Mouse (Mus musculus) heart, embryonic 14.5 days (tissue): ENCODE data around the gene Rbpj. TPM values are rescaled to one million over a fixed set of nuclear protein-coding genes. Genes with fewer than 3 reads are reported as not detected.
A peak's percentile ranks its signal among the peaks of the same experiment; 100 is the strongest.

ENCODE experiments used
- ATAC-seq: fragments of 200-750 bp; cut with Nextera tagmentation; 2 replicates; pipeline ENCODE4 v1.8.0; 2017; ENCODE audit warnings: low read depth, moderate TSS enrichment; ENCODE audit not compliant: insufficient number of reproducible peaks, insufficient read depth, low FRiP score
- H3K27ac ChIP-seq, 2 experiments: fragments of 200-500 bp in 1 of 2; fragments of 300-500 bp in 1 of 2; sonication (generic) in 1 of 2; replicated peaks in 1 of 2; 2 replicates each; pipeline ENCODE4 v1.5.1; 2012 to 2014; ENCODE audit warnings: low read depth in 2 of 2, low read length in 2 of 2, control low read depth in 1 of 2, mild to moderate bottlenecking in 1 of 2, mixed read lengths in 1 of 2; ENCODE audit not compliant: control insufficient read depth in 1 of 2, insufficient read depth in 1 of 2
- H3K27me3 ChIP-seq: fragments of 300-500 bp; sonication (generic); 2 replicates; pipeline ENCODE4 v1.6.1; 2014; ENCODE audit warnings: mild to moderate bottlenecking, low read length, control low read depth; ENCODE audit not compliant: control insufficient read depth, insufficient read depth
- H3K36me3 ChIP-seq: fragments of 300-500 bp; sonication (generic); 2 replicates; pipeline ENCODE4 v1.6.1; 2014; ENCODE audit warnings: mild to moderate bottlenecking, control low read depth, low read length, mixed read lengths; ENCODE audit not compliant: control insufficient read depth, insufficient read depth
- H3K4me1 ChIP-seq, 2 experiments: fragments of 200-500 bp in 1 of 2; fragments of 300-500 bp in 1 of 2; sonication (generic) in 1 of 2; 2 replicates each; pipeline ENCODE4 v1.6.1; 2012 to 2014; ENCODE audit warnings: low read length in 2 of 2, control low read depth in 1 of 2, mixed read lengths in 1 of 2; ENCODE audit not compliant: control insufficient read depth in 2 of 2, insufficient read depth in 2 of 2
- H3K4me2 ChIP-seq: fragments of 300-500 bp; sonication (generic); 2 replicates; pipeline ENCODE4 v1.6.1; 2014; ENCODE audit warnings: mild to moderate bottlenecking, low read length
- H3K4me3 ChIP-seq, 2 experiments: fragments of 200-500 bp in 1 of 2; fragments of 300-500 bp in 1 of 2; sonication (generic) in 1 of 2; 2 replicates each; pipeline ENCODE4 v1.5.1; 2012 to 2014; ENCODE audit warnings: low read length in 2 of 2, mild to moderate bottlenecking in 2 of 2, control low read depth in 1 of 2, low read depth in 1 of 2, moderate library complexity in 1 of 2; ENCODE audit not compliant: control insufficient read depth in 1 of 2, insufficient read depth in 1 of 2
- H3K9ac ChIP-seq: fragments of 300-500 bp; sonication (generic); 2 replicates; pipeline ENCODE4 v1.6.1; 2014; ENCODE audit warnings: mild to moderate bottlenecking, low read length
- H3K9me3 ChIP-seq: fragments of 300-500 bp; sonication (generic); 2 replicates; pipeline ENCODE4 v1.6.1; 2016; ENCODE audit warnings: low read length, control low read depth; ENCODE audit not compliant: control insufficient read depth
- WGBS: fragments of 180-500 bp; shearing (Covaris S2); extraction: QIAGEN DNeasy Blood & Tissue Kit; methylation state at CpG from one replicate; pipeline ENCODE4 v1.1.7; 2014; 5-methylcytosine and 5-hydroxymethylcytosine counted together
- polyA plus RNA-seq: library from polyadenylated mRNA; unstranded; fragments of >200 nt; fragmentation: Nextera tagmentation; extraction: Ambion mirVana; gene quantifications from 2 replicates; pipeline ENCODE4 v1.2.1, GENCODE M21; 2014

Gene Rbpj
- polyA plus RNA-seq, 1 experiment from 2014 or later, result 24.1 TPM

DNA sequence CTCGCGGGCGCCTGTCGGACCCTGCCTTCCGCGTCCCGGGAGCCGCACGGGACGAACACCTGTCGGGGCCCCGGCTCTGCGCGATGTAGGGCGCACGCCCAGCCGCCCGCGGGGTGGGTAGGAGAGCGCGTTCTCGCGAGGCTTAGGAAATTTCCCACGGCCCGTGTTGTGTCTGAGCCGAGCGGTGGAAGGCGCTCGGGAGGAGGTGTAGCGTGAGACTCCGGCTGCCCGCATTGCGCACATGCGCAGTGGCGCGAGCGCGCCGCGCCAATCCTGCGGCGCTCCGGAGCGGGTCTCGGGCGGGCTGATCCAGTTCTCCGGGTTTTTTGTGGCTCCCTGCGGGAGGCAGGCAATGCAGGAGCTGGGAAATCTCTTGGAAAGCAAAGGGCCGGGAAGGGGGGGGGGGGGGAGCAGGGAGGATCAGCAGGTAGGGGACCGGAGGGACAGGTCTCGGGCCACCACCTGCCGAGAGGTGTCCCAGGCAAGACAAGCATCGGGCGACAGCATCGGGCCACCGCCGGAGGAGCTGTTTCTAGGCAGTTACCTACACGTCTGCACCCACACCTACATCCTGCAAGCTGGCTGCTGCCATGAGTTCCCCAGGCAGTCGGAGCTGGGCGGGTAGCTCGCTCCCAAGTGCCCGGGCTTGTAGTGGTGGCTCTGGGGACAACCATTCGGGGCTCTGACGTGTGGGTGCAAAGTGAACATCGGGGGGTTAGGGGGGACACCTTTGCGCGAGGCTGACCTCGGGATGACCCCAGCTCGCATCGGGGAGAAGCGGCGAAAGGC, 123.4 kb downstream of the Rbpj start:
- Histone ChIP-seq H3K36me3 (no peaks in the 10 kb centered on the region), H3K4me3 (peak overlapping the region; percentile 95 to 98), H3K4me1 (peaks cover 5 to 17% of the 10 kb centered on the region in 2 experiments), H3K9ac (peak overlapping the region; percentile 98), H3K9me3 (no peaks in the 10 kb centered on the region), H3K27me3 (no peaks in the 10 kb centered on the region), H3K27ac (peak overlapping the region; percentile 88 to 100), H3K4me2 (peak overlapping the region; percentile 98)
- WGBS, result under 1% methylated on average over 71 of the region's 72 CpGs
- ATAC-seq, result peak; percentile 82

DNA sequence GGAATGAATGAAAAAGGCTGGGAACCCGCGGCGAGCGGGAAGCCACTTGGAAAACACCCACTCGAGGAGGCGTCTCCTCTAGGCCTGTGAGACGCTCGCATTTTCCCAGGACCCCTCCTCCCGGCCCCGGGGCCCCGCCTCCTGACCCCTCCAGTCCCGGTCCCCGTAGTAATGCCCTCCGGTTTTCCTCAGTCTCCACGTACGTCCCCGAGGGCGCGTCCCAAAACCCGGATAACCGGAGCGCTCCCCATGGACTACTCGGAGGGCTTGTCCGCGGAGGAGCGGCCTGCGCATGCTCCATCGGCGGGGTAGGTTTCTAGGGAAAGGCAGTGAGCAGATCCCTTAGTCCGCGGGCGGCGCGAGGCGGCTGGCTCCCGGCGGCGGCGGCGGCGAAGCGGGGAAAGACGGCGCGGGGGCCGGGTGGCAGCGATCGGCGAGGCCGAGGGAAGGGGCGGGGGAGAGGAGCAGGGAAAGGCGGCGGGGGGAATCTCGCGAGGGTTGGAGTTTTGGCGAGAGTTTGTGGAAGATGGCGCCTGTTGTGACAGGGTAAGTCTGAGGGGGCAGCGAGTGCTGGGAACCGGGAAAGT, 124.3 kb downstream of the Rbpj start:
- peak; percentile 93 for ATAC-seq
- H3K27me3 ChIP-seq, result no peaks in the 10 kb centered on the region
- no peaks in the 10 kb centered on the region for H3K36me3 ChIP-seq
- peak overlapping the region; percentile 100 for H3K27ac ChIP-seq
- H3K4me2 ChIP-seq, result peak overlapping the region; percentile 98
- peak overlapping the region; percentile 98 for H3K9ac ChIP-seq
- under 1% methylated on average over 57 of the region's 59 CpGs for WGBS
- no peaks in the 10 kb centered on the region for H3K9me3 ChIP-seq
- peak overlapping the region; percentile 95 to 98 for H3K4me3 ChIP-seq
- H3K4me1 ChIP-seq, result peaks cover 5 to 19% of the 10 kb centered on the region in 2 experiments

DNA sequence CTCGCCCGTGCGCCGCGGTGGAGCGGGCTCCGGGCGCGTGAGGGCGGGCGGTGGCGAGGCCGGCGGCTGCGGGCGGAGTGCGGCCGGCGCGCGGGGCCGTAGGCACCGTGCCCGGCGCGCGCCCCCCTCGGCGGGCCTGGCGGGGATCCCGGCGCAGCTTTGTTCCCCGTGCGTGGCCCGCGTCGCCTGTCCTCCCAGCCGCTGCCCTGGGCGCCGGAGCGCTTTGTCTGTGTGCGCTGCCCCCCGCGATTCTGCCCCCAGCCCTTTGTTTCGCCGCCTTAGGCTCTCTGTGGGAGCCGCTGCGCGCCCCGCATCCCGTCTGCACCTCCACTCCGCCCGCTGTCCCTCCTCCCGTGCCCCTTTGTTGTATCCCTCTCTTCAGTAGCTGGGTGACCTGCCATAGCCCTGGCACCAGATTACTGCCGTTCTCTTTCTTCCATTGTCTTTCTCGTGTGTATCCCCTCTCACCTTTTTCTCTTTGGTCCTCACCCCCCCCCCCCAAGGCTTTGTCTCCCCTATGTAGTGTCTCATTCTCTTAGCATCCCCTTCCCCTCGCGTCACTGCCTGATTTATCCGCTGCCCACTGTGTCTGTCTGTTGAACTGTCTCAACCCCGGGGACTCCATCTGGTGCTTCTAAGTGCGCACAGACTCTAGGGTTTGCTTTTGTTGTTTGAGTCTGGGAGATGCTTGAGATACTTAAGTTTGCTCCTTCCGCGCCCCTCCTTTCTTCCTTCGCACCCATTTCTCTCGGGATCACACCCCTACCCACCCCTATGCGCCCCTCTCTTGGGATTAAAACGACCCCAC, 125.1 kb downstream of the Rbpj start:
- under 1% methylated on average over 23 of the region's 67 CpGs for WGBS

DNA sequence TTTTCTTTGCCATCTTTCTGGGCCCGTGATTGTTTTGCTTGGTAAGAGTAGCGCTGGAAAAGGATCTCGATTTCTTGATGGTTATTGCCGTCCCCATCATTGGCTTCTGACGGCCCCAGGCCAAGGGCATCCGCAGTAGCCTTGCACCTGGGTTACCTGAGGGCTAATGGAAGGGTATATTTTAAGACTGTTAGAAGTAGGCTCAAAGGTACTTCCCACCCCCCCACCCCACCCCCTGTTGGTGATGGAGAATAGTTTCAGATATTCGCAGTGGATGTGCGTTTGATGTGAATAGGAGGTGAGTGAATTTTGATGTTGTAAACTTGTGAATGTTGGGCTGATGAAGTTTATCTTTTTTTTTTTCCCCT, 125.7 kb downstream of the Rbpj start:
- Histone ChIP-seq H3K9ac (peak overlapping the region; percentile 98), H3K4me1 (peaks cover 5 to 19% of the 10 kb centered on the region in 2 experiments), H3K4me2 (peak overlapping the region; percentile 98), H3K4me3 (peak overlapping the region; percentile 95 to 98), H3K36me3 (no peaks in the 10 kb centered on the region), H3K9me3 (no peaks in the 10 kb centered on the region), H3K27ac (no peak overlapping the region; a peak in 1 of 4 replicates), H3K27me3 (no peaks in the 10 kb centered on the region)
- WGBS, result 3% methylated on average over 8 of the region's 8 CpGs
- ATAC-seq, result no peak

More for the DNA sequence above, 125.1 kb downstream of the Rbpj start:
- peak overlapping the region; percentile 95 to 98 for H3K4me3 ChIP-seq
- H3K9ac ChIP-seq, result peak overlapping the region; percentile 98
- no peaks in the 10 kb centered on the region for H3K9me3 ChIP-seq
- ATAC-seq, result no peak
- H3K4me1 ChIP-seq, result peaks cover 5 to 19% of the 10 kb centered on the region in 2 experiments
- H3K36me3 ChIP-seq, result no peaks in the 10 kb centered on the region
- H3K27me3 ChIP-seq, result no peaks in the 10 kb centered on the region
- peak overlapping the region; percentile 98 for H3K4me2 ChIP-seq
- H3K27ac ChIP-seq, result peak overlapping the region; percentile 100

DNA sequence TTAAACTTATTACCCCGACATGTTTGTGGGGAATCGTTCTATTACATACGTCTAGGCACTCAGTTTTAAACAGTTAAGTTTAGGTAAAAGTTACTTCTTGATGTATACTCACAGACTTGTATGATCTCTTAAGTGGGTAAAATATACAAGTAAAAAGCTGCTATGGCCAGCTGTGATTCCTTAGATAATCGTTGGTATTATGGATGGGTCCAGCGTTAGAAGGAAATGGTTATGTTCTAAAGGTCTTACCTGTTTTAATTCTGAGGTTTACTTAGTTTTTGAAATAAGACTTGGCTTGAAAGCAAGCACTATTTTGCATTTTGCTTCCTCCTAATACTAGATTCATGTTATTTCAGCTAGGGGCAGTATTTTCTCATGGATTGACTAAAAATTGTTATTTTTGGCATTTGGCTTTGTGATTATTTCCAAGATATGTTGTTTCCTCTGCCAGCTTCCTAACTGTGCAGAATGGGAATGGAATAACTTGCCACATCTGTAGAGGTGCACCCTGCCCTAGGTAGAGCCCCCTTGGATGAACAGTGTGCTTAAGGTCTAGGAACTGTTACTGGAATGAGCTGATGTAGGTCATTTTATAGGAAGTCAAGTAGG, 127.2 kb downstream of the Rbpj start:
- no peak for ATAC-seq
- Histone ChIP-seq H3K9ac (no peak overlapping the region), H3K4me2 (no peak overlapping the region), H3K9me3 (no peaks in the 10 kb centered on the region), H3K27me3 (no peaks in the 10 kb centered on the region), H3K4me1 (peaks cover 5 to 19% of the 10 kb centered on the region in 2 experiments), H3K36me3 (no peaks in the 10 kb centered on the region), H3K27ac (no peak overlapping the region), H3K4me3 (no peak overlapping the region)
- 81% methylated on average over 5 of the region's 5 CpGs for whole genome bisulfite sequencing

DNA sequence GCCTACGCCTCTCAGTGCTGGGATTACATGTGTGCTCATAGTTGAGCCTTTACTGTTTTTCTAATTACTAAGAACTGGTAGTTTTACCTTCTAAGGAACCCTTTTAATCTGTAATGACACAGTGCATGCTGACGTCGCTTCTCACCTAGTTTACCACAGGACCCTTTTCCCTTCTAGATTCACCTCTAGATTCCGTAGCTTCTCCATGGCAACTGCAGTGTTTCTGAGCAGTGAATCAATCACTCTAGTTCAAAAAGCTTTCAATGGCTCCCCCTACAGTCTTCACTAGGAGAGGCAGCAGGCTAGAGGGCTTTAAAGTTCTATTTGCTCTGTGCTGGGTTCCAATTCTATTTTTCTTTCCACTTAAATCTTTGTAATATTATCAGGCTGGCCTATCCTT, 128.3 kb downstream of the Rbpj start:
- 31% methylated on average over 4 of the region's 4 CpGs for WGBS
- Histone ChIP-seq H3K27ac (no peak overlapping the region), H3K4me2 (0 out of 2 replicates have a peak overlapping the region, but pooled peaks have one; percentile 2), H3K36me3 (no peaks in the 10 kb centered on the region), H3K9me3 (no peaks in the 10 kb centered on the region), H3K4me3 (no peak overlapping the region), H3K4me1 (peaks cover 5 to 16% of the 10 kb centered on the region in 2 experiments), H3K9ac (no peak overlapping the region), H3K27me3 (no peaks in the 10 kb centered on the region)
- ATAC-seq, result no peak

DNA sequence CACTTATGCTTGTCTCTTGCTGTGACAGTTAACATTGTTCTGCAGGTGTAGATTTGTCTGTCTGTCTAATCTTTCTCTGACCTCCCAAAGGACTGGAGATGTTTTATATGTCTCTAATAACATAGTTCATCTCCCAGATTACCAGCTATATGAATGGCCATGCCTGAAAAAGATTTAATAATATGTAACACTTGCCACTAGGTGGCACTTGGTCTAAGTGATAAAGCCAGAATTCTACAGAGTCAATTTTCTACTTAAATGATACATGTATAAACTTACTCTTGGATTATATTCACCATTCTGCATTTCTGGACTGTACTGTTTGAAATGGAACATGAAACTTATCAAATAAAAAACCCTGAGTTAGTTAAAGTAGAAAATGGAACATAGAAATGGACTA, 132.6 kb downstream of the Rbpj start:
- Histone ChIP-seq H3K4me3 (no peak overlapping the region), H3K4me1 (0 out of 4 replicates have a peak, but pooled peaks cover 2 to 6% of the 10 kb centered on the region in 2 experiments), H3K27me3 (no peaks in the 10 kb centered on the region), H3K9ac (no peak overlapping the region), H3K27ac (no peak overlapping the region), H3K36me3 (no peaks in the 10 kb centered on the region), H3K9me3 (no peaks in the 10 kb centered on the region), H3K4me2 (no peak overlapping the region)
- no peak for ATAC-seq
